7 mouse cellular contexts compared by ENCODE assay signal in the genomic region with DNA sequence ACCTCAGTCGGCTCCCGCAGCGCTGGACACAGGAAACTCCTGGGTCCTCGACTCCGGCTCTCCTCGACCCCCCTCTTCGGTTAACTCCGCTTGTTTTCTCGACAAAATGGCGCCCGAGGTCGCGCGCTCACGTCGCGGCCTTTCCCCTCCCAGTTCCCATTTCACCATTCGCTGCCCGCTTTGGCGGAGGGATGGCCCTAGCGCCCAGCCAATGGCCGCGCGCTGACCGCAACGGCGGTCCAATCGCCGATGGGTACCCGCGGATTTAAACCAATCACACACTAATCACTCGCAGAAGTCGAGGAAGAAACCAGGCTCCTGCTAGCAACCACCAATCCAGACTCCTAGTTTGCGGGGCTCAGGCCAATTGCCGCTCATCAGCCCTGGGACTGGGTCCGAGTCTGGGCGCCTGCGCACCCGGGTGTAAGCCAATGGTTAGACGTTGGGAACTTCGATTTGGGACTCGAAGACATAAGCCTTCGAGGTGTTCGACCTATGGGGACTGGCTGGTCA. TPM values are rescaled to one million over a fixed set of nuclear protein-coding genes. Genes with fewer than 3 reads are reported as not detected.
A peak's percentile ranks its signal among the peaks of the same experiment; 100 is the strongest.
DNase-seq lines count a peak whose midpoint lies in the region; ATAC-seq lines count a peak whose summit lies in the region.

Cnot1 (minus strand) TSS at position 134 of the 513 bp plus-strand sequence.

- H3K27me3 ChIP-seq in embryonic facial prominence, embryonic 12.5 days: no peaks in the 10 kb centered on the region
- H3K27me3 ChIP-seq in limb, embryonic 11.5 days (ENCODE audit: control insufficient read depth, insufficient read depth, low read length): no peaks in the 10 kb centered on the region
- no peaks in the 10 kb centered on the region for H3K27me3 ChIP-seq in midbrain, embryonic 14.5 days (ENCODE audit: control insufficient read depth, insufficient read depth, low read length)

- H3K9me3 ChIP-seq in embryonic facial prominence, embryonic 12.5 days: no peaks in the 10 kb centered on the region
- no peaks in the 10 kb centered on the region for H3K9me3 ChIP-seq in limb, embryonic 11.5 days (ENCODE audit: control insufficient read depth, low read length)
- H3K9me3 ChIP-seq in midbrain, embryonic 14.5 days (ENCODE audit: control insufficient read depth, low read length): no peaks in the 10 kb centered on the region

- H3K9ac ChIP-seq in embryonic facial prominence, embryonic 12.5 days: peak within 1 kb of the TSS; percentile 98
- H3K9ac ChIP-seq in limb, embryonic 11.5 days (ENCODE audit: low read length): peak within 1 kb of the TSS; percentile 95
- H3K9ac ChIP-seq in midbrain, embryonic 14.5 days (replicated peaks; ENCODE audit: low read length): peak within 1 kb of the TSS; percentile 90

- peaks cover 14% of the 10 kb centered on the region for H3K4me1 ChIP-seq in embryonic facial prominence, embryonic 12.5 days
- H3K4me1 ChIP-seq in limb, embryonic 11.5 days (ENCODE audit: control insufficient read depth, insufficient read depth, low read length): peaks cover 5% of the 10 kb centered on the region; the same call in 1 of the 2 replicates
- H3K4me1 ChIP-seq in midbrain, embryonic 14.5 days (ENCODE audit: control insufficient read depth, insufficient read depth, low read length): peaks cover 14% of the 10 kb centered on the region

- peak; percentile 98 for ATAC-seq in embryonic facial prominence, embryonic 12.5 days (ENCODE audit: insufficient number of reproducible peaks, insufficient read depth, low FRiP score, low TSS enrichment)
- peak; percentile 98 for ATAC-seq in limb, embryonic 11.5 days (ENCODE audit: insufficient number of reproducible peaks, low FRiP score, low TSS enrichment, low read depth)
- peak; percentile 97 for ATAC-seq in midbrain, embryonic 14.5 days (ENCODE audit: low FRiP score, low TSS enrichment)

- peak within 1 kb of the TSS; percentile 98 for H3K4me3 ChIP-seq in embryonic facial prominence, embryonic 12.5 days
- peak within 1 kb of the TSS; percentile 91 for H3K4me3 ChIP-seq in limb, embryonic 11.5 days (ENCODE audit: low read depth, low read length)
- H3K4me3 ChIP-seq in midbrain, embryonic 14.5 days (replicated peaks; ENCODE audit: low read depth, low read length): peak within 1 kb of the TSS; percentile 97

- peaks cover under 1% of the 10 kb centered on the region; the same call in 1 of the 2 replicates for H3K36me3 ChIP-seq in embryonic facial prominence, embryonic 12.5 days
- no peaks in the 10 kb centered on the region for H3K36me3 ChIP-seq in limb, embryonic 11.5 days (ENCODE audit: control insufficient read depth, insufficient read depth, low read length)
- no peaks in the 10 kb centered on the region for H3K36me3 ChIP-seq in midbrain, embryonic 14.5 days (ENCODE audit: control insufficient read depth, insufficient read depth, low read length)

- H3K27ac ChIP-seq in embryonic facial prominence, embryonic 12.5 days: peak within 1 kb of the TSS; percentile 97
- peak within 1 kb of the TSS; percentile 87 for H3K27ac ChIP-seq in limb, embryonic 11.5 days (replicated peaks; ENCODE audit: low read depth, low read length)
- H3K27ac ChIP-seq in midbrain, embryonic 14.5 days (replicated peaks; ENCODE audit: low read depth, low read length): peak within 1 kb of the TSS; percentile 94

- under 1% methylated on average over 44 of the region's 44 CpGs for WGBS in embryonic facial prominence, embryonic 12.5 days
- under 1% methylated on average over 44 of the region's 44 CpGs for WGBS in limb, embryonic 11.5 days
- WGBS in midbrain, embryonic 14.5 days: under 1% methylated on average over 44 of the region's 44 CpGs

- peak within 1 kb of the TSS; percentile 79 for H3K4me2 ChIP-seq in embryonic facial prominence, embryonic 12.5 days (replicated peaks)
- peak within 1 kb of the TSS; percentile 79 for H3K4me2 ChIP-seq in limb, embryonic 11.5 days (ENCODE audit: low read depth, severe bottlenecking)
- H3K4me2 ChIP-seq in midbrain, embryonic 14.5 days (ENCODE audit: low read length): peak within 1 kb of the TSS; percentile 93

- DNase-seq in adrenal gland, postnatal 25 days: peak; percentile 93
- DNase-seq in heart, adult 11 months: peak; percentile 100
- peak; percentile 96 for DNase-seq in kidney, adult 18-20 months
- DNase-seq in limb, embryonic 11.5 days (ENCODE audit: low spot score): peak; percentile 97
- peak; percentile 97 for DNase-seq in midbrain, embryonic 14.5 days
- DNase-seq in spleen, adult 18-20 months: peak; percentile 87 to 92

RNA-seq across cellular contexts. Expression of gene Cnot1, which starts in this region (rescaled TPM):
- 199 and 203 TPM in 2 replicates for total RNA-seq in adrenal gland, postnatal 25 days (2021)
- polyA plus RNA-seq in embryonic facial prominence, embryonic 12.5 days (2016; fragmentation: Nextera tagmentation; extraction: Ambion mirVana): 83.9 and 91.4 TPM in 2 replicates
- polyA plus RNA-seq in limb, embryonic 11.5 days (2014; fragmentation: Nextera tagmentation; extraction: Ambion mirVana): 137 and 154 TPM in 2 replicates
- polyA plus RNA-seq in midbrain, embryonic 14.5 days (2014; fragmentation: Nextera tagmentation; extraction: Ambion mirVana): 50.8 and 76.9 TPM in 2 replicates

Comparison
In these comparisons a context has a peak if more than half of its experiments do, and no peak if none do; other contexts are left out.
1. Peak in every context shown above with its lines: DNase-seq, ATAC-seq, H3K4me3 ChIP-seq and H3K27ac ChIP-seq.